Mouse (Mus musculus) heart, embryonic 13.5 days (tissue): Measurements from ENCODE around the gene Smok3c. TPM values are rescaled to one million over a fixed set of nuclear protein-coding genes. Genes with fewer than 3 reads are reported as not detected.
A peak's percentile ranks its signal among the peaks of the same experiment; 100 is the strongest.

Experiments used
- ATAC-seq: fragments of 200-750 bp; cut with Nextera tagmentation; 2 replicates; pipeline ENCODE4 v1.8.0; 2017; ENCODE audit warnings: moderate TSS enrichment; ENCODE audit not compliant: insufficient number of reproducible peaks, low FRiP score, low TSS enrichment; ENCODE audit errors: extremely low read depth
- H3K27ac ChIP-seq: fragments of 300-500 bp; sonication (generic); replicated peaks from 2 replicates; pipeline ENCODE4 v1.5.1; 2015; ENCODE audit warnings: moderate library complexity, mild to moderate bottlenecking, inconsistent platforms
- H3K27me3 ChIP-seq: fragments of 300-500 bp; sonication (generic); replicated peaks from 2 replicates; pipeline ENCODE4 v1.6.1; 2015; ENCODE audit warnings: mild to moderate bottlenecking, inconsistent platforms
- H3K36me3 ChIP-seq: fragments of 300-500 bp; sonication (generic); 2 replicates; pipeline ENCODE4 v1.6.1; 2015; ENCODE audit warnings: mild to moderate bottlenecking, inconsistent platforms
- H3K4me1 ChIP-seq: fragments of 300-500 bp; sonication (generic); 2 replicates; pipeline ENCODE4 v1.6.1; 2015; ENCODE audit warnings: inconsistent platforms
- H3K4me2 ChIP-seq: fragments of 300-500 bp; sonication (generic); 2 replicates; pipeline ENCODE4 v1.6.1; 2015; ENCODE audit warnings: inconsistent platforms, mild to moderate bottlenecking, moderate library complexity
- H3K4me3 ChIP-seq: fragments of 300-500 bp; sonication (generic); 2 replicates; pipeline ENCODE4 v1.5.1; 2015; ENCODE audit warnings: moderate library complexity, mild to moderate bottlenecking, inconsistent platforms
- H3K9ac ChIP-seq: fragments of 300-500 bp; sonication (generic); 2 replicates; pipeline ENCODE4 v1.6.1; 2015; ENCODE audit warnings: inconsistent platforms, mild to moderate bottlenecking, moderate library complexity
- H3K9me3 ChIP-seq: fragments of 300-500 bp; sonication (generic); 2 replicates; pipeline ENCODE4 v1.6.1; 2016; ENCODE audit warnings: inconsistent platforms
- WGBS: fragments of 180-500 bp; shearing (Covaris S2); methylation state at CpG from one replicate; pipeline ENCODE4 v1.1.7; 2015; ENCODE audit warnings: mixed read lengths; 5-methylcytosine and 5-hydroxymethylcytosine counted together
- polyA plus RNA-seq: library from polyadenylated mRNA; unstranded; fragments of >200 nt; fragmentation: Nextera tagmentation; extraction: Ambion mirVana; gene quantifications from 2 replicates; pipeline ENCODE4 v1.2.1, GENCODE M21; 2015

Gene Smok3c
- polyA plus RNA-seq, 1 experiment from 2014 or later = not detected

DNA sequence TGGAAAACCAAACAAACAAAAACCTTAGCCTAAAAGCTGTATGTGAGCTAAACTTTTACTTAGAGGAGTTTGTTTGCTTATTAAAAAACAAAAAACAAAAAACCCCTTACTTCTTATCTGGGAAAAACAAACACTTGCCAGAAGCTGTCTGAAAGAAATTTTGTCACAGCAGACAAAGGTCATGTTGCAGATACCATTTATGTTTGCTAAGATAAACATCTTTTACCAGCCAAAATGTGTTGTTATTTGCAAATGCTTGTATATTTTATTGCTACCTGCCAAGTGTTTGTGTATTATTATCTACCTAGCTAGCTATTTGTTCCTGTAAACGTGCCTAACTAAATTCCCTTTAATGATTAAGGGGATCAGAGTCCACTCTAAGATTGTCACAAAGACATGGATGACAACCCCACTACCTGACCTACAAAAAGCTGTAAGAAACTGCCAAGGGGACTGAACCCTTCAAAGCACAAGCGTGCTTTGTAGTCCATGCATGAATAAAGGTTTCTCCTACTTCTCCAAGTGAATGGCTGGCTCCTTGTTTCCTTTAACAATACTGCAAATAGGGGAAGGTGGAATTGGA, 30.4 kb downstream of the Smok3c start:
- H3K4me2 ChIP-seq = no peak overlapping the region
- ATAC-seq = no peak
- peaks cover 10% of the 10 kb centered on the region for H3K36me3 ChIP-seq
- H3K27me3 ChIP-seq = no peaks in the 10 kb centered on the region
- H3K9me3 ChIP-seq = no peaks in the 10 kb centered on the region
- no peak overlapping the region for H3K27ac ChIP-seq
- WGBS = 62% methylated on average over 2 of the region's 2 CpGs
- no peak overlapping the region for H3K4me3 ChIP-seq
- no peak overlapping the region for H3K9ac ChIP-seq
- peaks cover 19% of the 10 kb centered on the region for H3K4me1 ChIP-seq

DNA sequence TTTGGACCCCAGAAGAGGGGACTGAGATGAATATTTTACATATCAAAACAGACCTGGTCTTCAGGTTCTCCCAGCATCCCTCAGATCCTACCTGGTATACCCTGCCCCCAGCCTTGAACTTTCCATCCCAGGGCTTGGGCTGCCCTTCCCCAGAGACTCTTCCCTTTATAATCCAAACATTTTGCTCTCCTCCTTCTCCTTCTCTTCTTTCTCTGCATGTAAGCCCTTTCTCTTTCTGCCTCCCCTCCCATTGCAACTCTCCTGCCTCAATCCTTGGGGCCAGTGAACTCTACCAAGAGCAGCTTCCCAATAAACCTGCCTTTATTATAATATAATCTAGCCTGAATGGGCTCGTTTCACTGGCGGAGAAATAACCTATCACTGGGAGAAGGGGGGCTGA, 30.9 kb downstream of the Smok3c start:
- no peak for ATAC-seq
- Histone ChIP-seq H3K27me3 (no peaks in the 10 kb centered on the region), H3K4me1 (peaks cover 19% of the 10 kb centered on the region), H3K4me2 (no peak overlapping the region), H3K9ac (no peak overlapping the region), H3K9me3 (no peaks in the 10 kb centered on the region), H3K27ac (no peak overlapping the region), H3K36me3 (peaks cover 16% of the 10 kb centered on the region), H3K4me3 (no peak overlapping the region)
- 83% methylated on average over 2 of the region's 2 CpGs for WGBS

DNA sequence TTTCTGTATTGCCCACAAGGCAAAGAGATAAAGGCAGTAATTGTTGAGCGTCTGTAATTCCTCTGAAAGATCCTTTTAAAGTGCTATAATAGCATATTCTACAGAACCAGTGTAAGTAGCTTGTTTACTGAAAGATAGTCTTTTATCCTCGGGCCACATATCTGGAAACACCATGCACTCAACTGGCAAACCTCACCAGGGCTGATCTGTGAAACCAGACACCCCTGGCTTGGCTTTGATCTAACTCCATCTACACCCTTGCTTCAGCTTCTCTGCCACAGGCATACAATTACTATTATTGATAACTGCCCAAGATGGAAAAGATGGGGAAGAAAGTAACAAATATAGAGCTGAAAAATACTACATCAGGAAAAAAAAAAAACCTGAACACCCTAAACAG, 31.5 kb downstream of the Smok3c start:
- Histone ChIP-seq H3K4me2 (peak overlapping the region; percentile 86), H3K4me3 (peak overlapping the region; percentile 93), H3K9me3 (no peaks in the 10 kb centered on the region), H3K27ac (no peak overlapping the region), H3K9ac (peak overlapping the region; percentile 98), H3K27me3 (no peaks in the 10 kb centered on the region), H3K36me3 (peaks cover 18% of the 10 kb centered on the region), H3K4me1 (peaks cover 19% of the 10 kb centered on the region)
- no peak for ATAC-seq
- WGBS = 38% methylated on average over 2 of the region's 2 CpGs

DNA sequence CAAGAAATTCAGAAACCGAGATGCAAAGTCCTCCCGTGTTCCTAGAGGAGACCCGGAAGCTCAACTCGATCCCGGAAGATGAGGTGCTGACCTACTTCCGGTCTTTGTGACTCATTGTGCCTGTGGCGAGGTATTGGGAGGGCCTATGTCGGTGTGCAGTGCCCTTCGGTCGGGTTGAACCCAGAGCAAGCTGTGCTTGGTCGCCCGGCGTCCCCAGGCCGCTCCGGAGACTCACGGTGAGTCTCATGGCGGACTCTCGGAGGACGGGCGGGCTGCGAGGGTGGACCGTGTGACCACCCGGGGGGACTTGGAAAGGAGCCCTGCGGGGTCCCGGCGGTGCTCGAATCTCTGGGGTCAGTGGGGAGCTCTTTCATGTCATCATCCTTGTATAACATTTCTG, 32.0 kb downstream of the Smok3c start, which contains the start of gene Zkscan1:
Gene Zkscan1, plus strand, starts transcription at position 89 of the 400 bp plus-strand sequence.
- Histone ChIP-seq H3K27me3 (no peaks in the 10 kb centered on the region), H3K4me3 (peak within 1 kb of the TSS; percentile 93), H3K27ac (peak within 1 kb of the TSS; percentile 85), H3K36me3 (peaks cover 18% of the 10 kb centered on the region), H3K4me2 (peak within 1 kb of the TSS; percentile 86), H3K9me3 (no peaks in the 10 kb centered on the region), H3K9ac (peak within 1 kb of the TSS; percentile 98), H3K4me1 (peaks cover 19% of the 10 kb centered on the region)
- peak; percentile 84; the same call in 1 of the 2 replicates for ATAC-seq
- 0% methylated on average over 27 of the region's 27 CpGs for WGBS

DNA sequence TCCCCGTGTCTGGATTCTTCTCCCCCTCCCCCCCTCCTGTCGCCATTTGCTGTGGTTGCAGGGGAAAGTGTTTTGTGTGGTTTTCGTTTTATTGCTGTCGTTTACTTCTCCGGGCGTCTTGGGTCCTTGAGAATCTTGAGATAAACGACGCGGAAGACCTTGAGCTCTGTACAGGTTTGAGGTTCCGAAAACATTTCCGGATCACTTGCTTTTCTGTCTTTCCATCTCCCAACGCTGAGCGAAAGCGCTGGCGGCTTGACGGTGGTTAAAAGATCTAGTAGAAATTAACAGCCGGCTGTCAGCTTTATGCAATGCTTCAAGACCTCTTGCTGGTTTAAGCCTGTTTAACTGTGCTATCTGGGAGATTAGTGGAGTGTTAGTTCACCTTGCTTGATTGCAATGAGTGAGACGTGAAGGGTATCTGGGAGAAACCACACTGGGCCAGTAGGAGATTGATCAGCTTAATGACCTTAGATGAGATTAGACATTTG, 32.5 kb downstream of the Smok3c start:
- ATAC-seq = no peak
- Histone ChIP-seq H3K4me3 (peak overlapping the region; percentile 93), H3K4me2 (peak overlapping the region; percentile 86), H3K9me3 (no peaks in the 10 kb centered on the region), H3K36me3 (peaks cover 18% of the 10 kb centered on the region), H3K9ac (peak overlapping the region; percentile 98), H3K4me1 (peaks cover 19% of the 10 kb centered on the region), H3K27me3 (no peaks in the 10 kb centered on the region), H3K27ac (peak overlapping the region; percentile 85)
- WGBS = 1% methylated on average over 18 of the region's 18 CpGs

DNA sequence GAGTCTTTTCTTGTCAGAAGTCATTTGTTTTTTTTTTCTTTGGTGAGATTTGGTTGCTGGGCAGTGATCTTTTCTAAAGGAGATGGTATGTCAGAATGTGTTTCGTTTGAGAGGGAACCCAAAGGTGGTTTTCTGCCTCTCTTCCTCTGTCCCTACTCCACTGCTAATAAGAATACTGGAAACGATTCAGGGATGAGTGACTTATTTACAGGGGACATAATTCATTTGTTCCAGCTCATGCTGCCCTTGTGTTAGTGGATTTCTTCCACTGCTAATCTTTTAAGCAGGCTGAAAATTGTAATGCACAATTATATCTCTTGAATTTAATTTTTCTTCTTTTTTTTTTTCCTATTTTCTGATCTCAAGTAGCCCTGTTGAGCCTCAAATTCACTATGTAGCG, 33.8 kb downstream of the Smok3c start:
- H3K27me3 ChIP-seq = no peaks in the 10 kb centered on the region
- no peaks in the 10 kb centered on the region for H3K9me3 ChIP-seq
- H3K9ac ChIP-seq = no peak overlapping the region
- no peak for ATAC-seq
- H3K36me3 ChIP-seq = peaks cover 18% of the 10 kb centered on the region
- H3K4me2 ChIP-seq = peak overlapping the region; percentile 86
- 88% methylated on average over 3 of the region's 3 CpGs for WGBS
- peaks cover 19% of the 10 kb centered on the region for H3K4me1 ChIP-seq
- H3K4me3 ChIP-seq = no peak overlapping the region
- H3K27ac ChIP-seq = no peak overlapping the region

DNA sequence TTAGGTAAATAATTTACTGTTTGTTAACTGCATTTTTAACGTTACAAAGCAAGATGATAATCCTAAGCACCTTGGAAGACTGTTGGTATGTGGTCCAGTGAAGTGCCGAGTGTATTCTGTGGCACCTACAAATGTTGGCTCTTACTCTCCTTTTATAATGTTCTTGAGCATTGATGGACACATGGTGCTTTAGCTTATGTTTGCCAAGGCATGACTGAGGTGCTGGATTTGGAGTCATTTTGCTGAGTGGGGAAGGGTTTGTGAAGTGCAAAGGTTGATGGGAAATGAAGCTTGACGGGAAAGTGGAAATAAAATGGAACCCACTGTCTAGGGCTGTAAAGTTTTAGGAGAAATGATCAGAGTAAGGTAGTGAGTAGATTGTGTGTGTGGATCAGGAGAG, 35.4 kb downstream of the Smok3c start:
- H3K4me2 ChIP-seq = no peak overlapping the region
- H3K36me3 ChIP-seq = peaks cover 28% of the 10 kb centered on the region
- no peaks in the 10 kb centered on the region for H3K9me3 ChIP-seq
- H3K4me3 ChIP-seq = no peak overlapping the region
- H3K27ac ChIP-seq = no peak overlapping the region
- no peak overlapping the region for H3K9ac ChIP-seq
- no peaks in the 10 kb centered on the region for H3K27me3 ChIP-seq
- WGBS = 83% methylated on average over 3 of the region's 3 CpGs
- ATAC-seq = no peak
- H3K4me1 ChIP-seq = peaks cover 24% of the 10 kb centered on the region

DNA sequence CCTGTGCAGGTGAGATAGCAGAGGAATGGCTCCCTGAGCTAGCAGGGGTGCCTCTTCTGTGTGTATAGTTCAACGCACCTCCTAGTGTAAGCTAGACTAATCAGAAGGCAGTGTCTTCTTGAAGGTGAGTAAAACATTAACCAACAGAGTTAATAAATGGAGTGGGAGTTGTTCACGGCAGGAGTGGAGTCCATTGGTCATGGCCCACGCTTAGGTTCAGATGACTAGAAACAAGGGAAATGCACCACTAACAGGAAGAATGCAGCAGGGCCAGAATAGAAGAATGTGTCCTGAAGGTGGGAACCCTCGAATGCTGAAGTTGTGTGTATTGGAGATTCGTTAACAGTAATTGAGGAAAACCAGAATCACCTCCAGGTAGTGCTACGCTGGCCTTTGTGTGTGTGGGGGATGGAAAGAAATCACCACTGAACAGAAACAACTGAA, 36.1 kb downstream of the Smok3c start:
- 85% methylated on average over 6 of the region's 6 CpGs for WGBS
- peaks cover 24% of the 10 kb centered on the region for H3K4me1 ChIP-seq
- ATAC-seq = no peak

DNA sequence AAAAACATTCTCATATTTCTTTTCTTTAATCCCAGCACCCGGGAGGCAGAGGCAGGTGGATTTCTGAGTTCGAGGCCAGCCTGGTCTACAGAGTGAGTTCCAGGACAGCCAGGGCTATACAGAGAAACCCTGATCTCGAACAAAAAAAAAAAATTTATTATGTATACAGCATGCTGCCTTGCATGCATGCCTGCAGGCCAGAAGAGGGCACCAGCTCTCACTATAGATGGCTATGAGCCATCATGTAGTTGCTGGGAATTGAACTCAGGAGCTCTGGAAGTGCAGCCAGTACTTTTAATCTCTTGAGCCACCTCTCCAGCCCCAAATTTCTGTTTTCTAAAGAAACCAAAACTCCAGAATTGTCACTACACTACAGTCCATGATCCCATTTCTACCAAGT, 37.3 kb downstream of the Smok3c start:
- no peak for ATAC-seq
- Histone ChIP-seq H3K4me3 (no peak overlapping the region), H3K9ac (no peak overlapping the region), H3K9me3 (no peaks in the 10 kb centered on the region), H3K4me2 (no peak overlapping the region), H3K36me3 (peaks cover 47% of the 10 kb centered on the region), H3K27me3 (no peaks in the 10 kb centered on the region), H3K4me1 (peaks cover 21% of the 10 kb centered on the region), H3K27ac (no peak overlapping the region)
- 76% methylated on average over 3 of the region's 3 CpGs for WGBS

More for the DNA sequence above, 36.1 kb downstream of the Smok3c start:
- H3K4me2 ChIP-seq = no peak overlapping the region
- H3K27ac ChIP-seq = no peak overlapping the region
- no peaks in the 10 kb centered on the region for H3K9me3 ChIP-seq
- no peak overlapping the region for H3K4me3 ChIP-seq
- no peaks in the 10 kb centered on the region for H3K27me3 ChIP-seq
- H3K36me3 ChIP-seq = peaks cover 35% of the 10 kb centered on the region
- peak overlapping the region; percentile 6; the same call in 1 of the 2 replicates for H3K9ac ChIP-seq

DNA sequence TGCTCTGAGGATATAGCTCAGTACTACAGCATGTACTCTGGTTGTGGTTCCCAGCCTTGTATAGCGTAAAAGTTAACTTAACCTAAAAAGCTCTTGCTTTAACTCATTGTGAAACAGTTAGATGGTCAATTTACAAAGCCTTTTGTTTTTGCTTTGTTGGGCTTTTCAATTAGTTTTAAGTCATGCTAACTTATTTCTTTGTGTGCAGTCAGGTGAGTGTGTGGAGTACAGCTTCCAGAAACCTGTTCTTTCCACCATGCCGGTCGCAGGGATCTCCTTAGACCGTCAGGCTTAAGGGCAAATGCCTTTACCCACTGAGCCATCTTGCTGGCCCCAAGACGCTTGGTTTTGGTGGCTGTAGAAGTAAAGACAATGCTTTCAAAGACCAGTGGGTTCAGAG, 37.7 kb downstream of the Smok3c start:
- Histone ChIP-seq H3K4me2 (no peak overlapping the region), H3K9ac (no peak overlapping the region), H3K27me3 (no peaks in the 10 kb centered on the region), H3K36me3 (peaks cover 52% of the 10 kb centered on the region), H3K4me1 (peaks cover 21% of the 10 kb centered on the region), H3K4me3 (no peak overlapping the region), H3K9me3 (no peaks in the 10 kb centered on the region), H3K27ac (no peak overlapping the region)
- no peak for ATAC-seq
- 98% methylated on average over 5 of the region's 5 CpGs for WGBS

DNA sequence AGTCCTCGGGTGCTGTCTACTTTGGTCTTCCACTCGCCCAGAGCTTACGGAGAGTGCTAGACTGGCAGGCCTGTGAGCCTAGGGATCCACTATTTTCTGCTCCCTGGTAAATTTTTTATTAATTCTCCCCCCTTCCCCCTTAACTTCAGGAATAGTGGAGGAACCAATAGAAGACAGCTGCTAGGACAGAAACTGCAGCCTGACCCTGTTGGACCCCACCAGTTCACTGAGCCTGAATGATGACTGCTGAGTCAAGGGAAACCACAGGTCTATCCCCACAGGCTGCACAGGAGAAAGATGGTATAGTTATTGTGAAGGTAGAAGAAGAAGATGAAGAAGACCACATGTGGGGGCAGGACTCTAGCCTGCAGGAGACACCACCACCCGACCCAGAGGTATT, 39.8 kb downstream of the Smok3c start:
- H3K27me3 ChIP-seq = no peaks in the 10 kb centered on the region
- peaks cover 6% of the 10 kb centered on the region; the same call in 1 of the 2 replicates for H3K4me1 ChIP-seq
- 83% methylated on average over 4 of the region's 4 CpGs for WGBS
- no peaks in the 10 kb centered on the region for H3K9me3 ChIP-seq
- no peak overlapping the region for H3K4me3 ChIP-seq
- peaks cover 64% of the 10 kb centered on the region for H3K36me3 ChIP-seq
- no peak overlapping the region for H3K27ac ChIP-seq
- no peak for ATAC-seq
- no peak overlapping the region; the same call in 1 of the 2 replicates for H3K9ac ChIP-seq
- no peak overlapping the region for H3K4me2 ChIP-seq

DNA sequence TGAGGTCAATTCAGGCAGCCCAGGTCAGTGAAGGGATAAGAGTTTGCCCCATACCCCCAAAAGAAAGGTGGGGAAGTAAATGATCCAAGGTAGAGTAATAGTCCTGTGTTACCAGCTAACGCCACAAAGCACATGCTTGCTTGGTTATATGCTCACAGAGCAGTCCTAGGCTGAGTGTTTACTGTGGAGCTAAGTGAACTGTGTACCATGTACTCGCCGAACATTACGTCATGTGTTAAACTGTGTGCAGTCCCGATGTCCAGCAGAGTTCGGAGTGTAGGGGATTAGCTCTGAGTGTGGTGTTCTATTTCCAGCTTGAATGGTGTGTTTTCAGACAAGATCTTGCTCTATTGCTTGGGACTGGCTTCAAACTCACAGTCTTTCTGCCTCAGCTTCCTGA, 41.5 kb downstream of the Smok3c start:
- Histone ChIP-seq H3K9ac (no peak overlapping the region), H3K36me3 (peaks cover 71% of the 10 kb centered on the region), H3K27me3 (no peaks in the 10 kb centered on the region), H3K4me3 (no peak overlapping the region), H3K4me1 (0 out of 2 replicates have a peak, but pooled peaks cover 6% of the 10 kb centered on the region), H3K27ac (no peak overlapping the region), H3K9me3 (no peaks in the 10 kb centered on the region), H3K4me2 (no peak overlapping the region)
- no peak for ATAC-seq
- WGBS = 88% methylated on average over 6 of the region's 6 CpGs
